Mouse (Mus musculus) CH12.LX (cell line): ENCODE results near the gene Dppa1.
"Not testable (repeated sequence)": the region's sequence is repeated elsewhere in the genome, so short reads cannot be mapped to it uniquely, and the experiment has no call there.

Experiments used
- CTCF ChIP-seq, 2 experiments: IDR thresholded peaks in 1 of 2; conservative IDR thresholded peaks in 1 of 2; 2 replicates each; pipeline ENCODE4 v1.5.1; 2011 to 2012; ENCODE audit warnings: low read depth in 2 of 2, low read length in 2 of 2, improper control_type of control experiment in 1 of 2, inconsistent platforms in 1 of 2, mild to moderate bottlenecking in 1 of 2, moderate library complexity in 1 of 2
- ELF1 ChIP-seq: IDR thresholded peaks from 2 replicates; pipeline ENCODE4 v1.6.1; 2014; ENCODE audit warnings: low read depth, mild to moderate bottlenecking, inconsistent platforms, low read length, improper control_type of control experiment
- IRF4 ChIP-seq: IDR thresholded peaks from 2 replicates; pipeline ENCODE4 v1.6.1; 2014; ENCODE audit warnings: low read depth, mild to moderate bottlenecking, inconsistent platforms, low read length, improper control_type of control experiment
- KAT2A ChIP-seq: IDR thresholded peaks from 2 replicates; pipeline ENCODE4 v1.6.1; 2012; ENCODE audit warnings: low read length, improper control_type of control experiment, inconsistent platforms; ENCODE audit not compliant: insufficient replicate concordance
- MAX ChIP-seq: IDR thresholded peaks from 2 replicates; pipeline ENCODE4 v1.6.1; 2011; ENCODE audit warnings: low read length, improper control_type of control experiment
- MAZ ChIP-seq: IDR thresholded peaks from 2 replicates; pipeline ENCODE4 v1.6.1; 2012; ENCODE audit warnings: low read depth, mild to moderate bottlenecking, inconsistent platforms, low read length, improper control_type of control experiment, moderate library complexity
- POLR2A ChIP-seq: IDR thresholded peaks from 2 replicates; pipeline ENCODE4 v1.6.1; 2011; ENCODE audit warnings: low read depth, mild to moderate bottlenecking, improper control_type of control experiment, low read length
- RAD21 ChIP-seq: IDR thresholded peaks from 2 replicates; pipeline ENCODE4 v1.6.1; 2011; ENCODE audit warnings: low read depth, mild to moderate bottlenecking, low read length, improper control_type of control experiment, moderate library complexity
- SIN3A ChIP-seq: IDR thresholded peaks from 2 replicates; pipeline ENCODE4 v1.6.1; 2012; ENCODE audit warnings: low read length, improper control_type of control experiment, inconsistent platforms
- USF1 ChIP-seq: IDR thresholded peaks from 2 replicates; pipeline ENCODE4 v1.6.1; 2014; ENCODE audit warnings: low read depth, mild to moderate bottlenecking, inconsistent platforms, low read length, improper control_type of control experiment
- USF2 ChIP-seq: conservative IDR thresholded peaks from 2 replicates; pipeline ENCODE4 v1.6.1; 2011; ENCODE audit warnings: low read depth, low read length, improper control_type of control experiment
- ZC3H11A ChIP-seq: IDR thresholded peaks from 2 replicates; pipeline ENCODE4 v1.6.1; 2012; ENCODE audit warnings: low read depth, mild to moderate bottlenecking, inconsistent platforms, low read length, improper control_type of control experiment
- ZNF384 ChIP-seq: IDR thresholded peaks from 2 replicates; pipeline ENCODE4 v1.6.1; 2012; ENCODE audit warnings: low read depth, low read length, improper control_type of control experiment, inconsistent platforms

DNA sequence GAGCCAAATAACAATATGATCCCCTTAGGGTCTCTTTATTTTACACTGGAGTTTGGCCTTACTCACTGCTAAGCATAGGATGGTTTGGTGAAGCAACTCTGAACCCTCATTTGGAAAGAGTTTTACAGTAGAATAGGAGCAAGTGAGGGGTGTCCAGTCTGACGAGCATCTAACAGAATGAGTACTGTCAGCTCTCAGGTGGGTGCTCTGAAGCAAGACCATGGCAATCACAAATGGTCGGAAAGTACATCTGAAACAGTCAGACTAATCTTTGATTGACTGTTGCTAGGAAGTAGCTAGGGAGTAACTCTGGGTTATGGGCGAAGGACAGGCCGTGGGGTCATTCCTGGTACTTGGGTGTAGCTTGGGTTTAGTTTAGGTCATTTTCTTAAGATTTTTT, 6.5 kb upstream of the Dppa1 start:
- not testable (repeated sequence) for TF ChIP-seq ELF1; CTCF (conservative IDR thresholded peaks at IDR 0.05 in 1 of 2, IDR thresholded peaks at IDR 0.05 in 1 of 2; ENCODE audit: low read depth in 2 of 2, low read length in 2 of 2); ZC3H11A; KAT2A; IRF4; USF2; SIN3A; RAD21; USF1; POLR2A; ZNF384; MAX; MAZ
